Mouse (Mus musculus) Patski (cell line): ENCODE data around the gene Zdhhc14. TPM values are rescaled to one million over a fixed set of nuclear protein-coding genes. Genes with fewer than 3 reads are reported as not detected.
"Not testable (repeated sequence)": the region's sequence is repeated elsewhere in the genome, so short reads cannot be mapped to it uniquely, and the experiment has no call there.

Experiments used
- ATAC-seq: fragments of 100-300 bp; one replicate; pipeline ENCODE4 v1.8.0; 2021
- CTCF ChIA-PET: fragments of 350-600 bp; sonication (Branson Sonifier 250); formaldehyde crosslinking; loops from one replicate; lab custom pipeline; 2022; ENCODE audit warnings: inconsistent platforms; lab: Charles Lee
- POLR2A ChIA-PET: fragments of 350-600 bp; sonication (Branson Sonifier 250); formaldehyde crosslinking; loops from one replicate; lab custom pipeline; 2022; ENCODE audit warnings: antibody characterized with exemption, inconsistent platforms; lab: Charles Lee
- DNase-seq: peaks from one replicate; pipeline ENCODE4 v3.0.0-alpha.2; 2011; ENCODE audit warnings: low read depth, low spot score
- H3K27me3 ChIP-seq: fragments of 371-371 bp; one replicate; pipeline ENCODE4 v1.5.1; 2021
- CTCF ChIP-seq: fragments of 100-300 bp; IDR thresholded peaks from one replicate; pipeline ENCODE4 v1.5.1; 2021
- in situ Hi-C: fragments of 300-500 bp; cut with MboI; formaldehyde crosslinking; loops from 3 replicates; pipeline ENCODE4 v1.11.1; 2018; ENCODE audit warnings: low pct_unique_long_range_greater_than_20kb, mixed read lengths
- polyA plus RNA-seq: library from polyadenylated mRNA; unstranded; gene quantifications from one replicate; pipeline ENCODE4 v1.2.3, GENCODE M21; 2021

The Zdhhc14 gene
- polyA plus RNA-seq, 1 experiment from 2014 or later = 2.4 TPM

- ATAC-seq (no peak), DNase-seq (no peak)
- POLR2A ChIA-PET = interaction anchor here (0.6 kb wide), 1 partner anchor 59 kb away, joined by 3 read pairs; no protein-coding TSS in a partner anchor
- in situ Hi-C loops = no loop called here
- no peak for TF ChIP-seq CTCF
- CTCF ChIA-PET = no interaction called here
- H3K27me3 ChIP-seq = no peaks in the 10 kb centered on the region
These were observed 130.4 kb downstream of the Zdhhc14 start for GRCm38 (mm10) chr17:5622764-5623163.

- H3K27me3 ChIP-seq = no peaks in the 10 kb centered on the region
- POLR2A ChIA-PET = interaction anchor here (0.6 kb wide), 1 partner anchor 60 kb away, joined by 3 read pairs; no protein-coding TSS in a partner anchor
- CTCF ChIA-PET = no interaction called here
- no peak for TF ChIP-seq CTCF
- DNase-seq = no peak
- ATAC-seq = no peak
- in situ Hi-C loops = no loop called here
These were observed 130.8 kb downstream of the Zdhhc14 start for GRCm38 (mm10) chr17:5623181-5623580.

DNA sequence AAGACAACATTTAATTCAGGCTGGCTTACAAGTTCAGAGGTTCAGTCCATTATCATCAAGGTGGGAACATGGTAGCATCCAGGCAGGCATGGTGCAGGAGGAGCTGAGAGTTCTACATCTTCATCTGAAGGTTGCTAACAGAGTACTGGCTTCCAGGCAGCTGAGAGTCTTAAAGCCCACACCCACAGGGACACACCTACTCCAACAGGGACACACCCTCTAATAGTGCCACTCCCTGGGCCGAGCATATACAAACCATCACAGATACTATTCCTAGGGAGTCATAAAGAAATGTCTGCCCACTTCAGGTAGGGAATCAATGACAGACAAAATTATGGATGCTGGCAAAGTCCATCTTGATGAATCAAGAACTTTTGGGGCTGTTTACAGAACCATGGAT is 132.5 kb downstream of the Zdhhc14 start:
- POLR2A ChIA-PET, H3K27me3 ChIP-seq, ATAC-seq, in situ Hi-C loops, DNase-seq, CTCF ChIA-PET: not testable (repeated sequence)

GRCm38 (mm10) chr17:5626402-5626801 is 134.0 kb downstream of the Zdhhc14 start:
- no peak for ATAC-seq
- in situ Hi-C loops = no loop called here
- H3K27me3 ChIP-seq = no peaks in the 10 kb centered on the region
- DNase-seq = no peak
- CTCF ChIA-PET = no interaction called here
- TF ChIP-seq CTCF = no peak
- POLR2A ChIA-PET = interaction anchor here (1.1 kb wide), 1 partner anchor 9 kb away, joined by 3 read pairs; no protein-coding TSS in a partner anchor

GRCm38 (mm10) chr17:5627664-5628063 is 135.3 kb downstream of the Zdhhc14 start:
- TF ChIP-seq CTCF = no peak
- in situ Hi-C loops = no loop called here

GRCm38 (mm10) chr17:5629651-5630050 is 137.3 kb downstream of the Zdhhc14 start:
- no peaks in the 10 kb centered on the region for H3K27me3 ChIP-seq
- no peak for TF ChIP-seq CTCF
- DNase-seq (no peak), ATAC-seq (no peak)
- in situ Hi-C loops = no loop called here
- ChIA-PET POLR2A (no interaction called here), CTCF (interaction anchor here (1.5 kb wide), 1 partner anchor 14 kb away, joined by 3 read pairs; no protein-coding TSS in a partner anchor)

More at GRCm38 (mm10) chr17:5627664-5628063, 135.3 kb downstream of the Zdhhc14 start:
- ChIA-PET CTCF (no interaction called here), POLR2A (no interaction called here)
- ATAC-seq = no peak
- no peaks in the 10 kb centered on the region for H3K27me3 ChIP-seq
- DNase-seq = no peak

DNA sequence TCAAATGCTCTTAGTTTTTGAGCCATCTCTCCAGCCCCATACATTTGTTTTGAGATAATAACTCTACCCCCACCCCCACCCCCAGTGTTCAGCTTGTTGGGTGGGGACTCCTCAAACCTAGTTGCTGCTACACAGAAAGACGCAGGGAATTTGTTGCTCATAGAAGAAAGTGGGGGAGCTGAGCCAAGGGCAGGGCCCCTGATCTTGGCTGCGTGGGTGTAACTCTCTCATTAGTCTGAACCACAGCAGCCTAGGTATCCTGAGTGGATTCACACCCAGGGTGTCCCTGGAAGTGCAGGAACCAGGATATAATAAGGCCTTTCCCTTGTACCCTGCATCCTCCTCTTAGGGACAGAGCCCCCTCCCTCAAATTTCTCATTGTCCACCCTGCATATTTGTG is 142.9 kb downstream of the Zdhhc14 start:
- ATAC-seq = no peak
- no peaks in the 10 kb centered on the region for H3K27me3 ChIP-seq

DNA sequence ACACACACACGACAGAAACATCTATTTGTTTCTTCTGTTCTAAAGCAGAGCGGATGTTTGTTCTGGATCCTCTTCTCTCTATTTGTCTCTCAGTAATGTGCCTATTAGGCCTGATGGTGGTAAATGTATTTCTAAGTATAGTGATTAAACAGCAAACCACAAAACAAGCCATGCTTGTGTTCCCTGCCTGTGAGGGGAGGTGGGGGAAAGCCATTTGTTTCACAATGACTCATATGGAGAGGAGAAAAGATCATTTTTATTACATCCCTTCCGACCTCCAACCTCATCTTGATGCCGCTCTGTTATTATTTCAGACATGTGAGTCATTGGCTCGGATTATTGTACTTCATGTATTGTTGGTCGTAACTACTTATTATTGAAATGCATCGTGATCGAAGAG is 149.1 kb downstream of the Zdhhc14 start:
- DNase-seq (no peak), ATAC-seq (no peak)
- TF ChIP-seq CTCF = no peak
- in situ Hi-C loops = no loop called here
- no peaks in the 10 kb centered on the region for H3K27me3 ChIP-seq
- ChIA-PET POLR2A (interaction anchor here (0.7 kb wide), 1 partner anchor 18 kb away, joined by 4 read pairs; no protein-coding TSS in a partner anchor), CTCF (no interaction called here)

More for the DNA sequence above, 142.9 kb downstream of the Zdhhc14 start:
- ChIA-PET CTCF (no interaction called here), POLR2A (interaction anchor here (0.7 kb wide), 1 partner anchor 60 kb away, joined by 6 read pairs; no protein-coding TSS in a partner anchor)
- in situ Hi-C loops = no loop called here
- DNase-seq = no peak
- no peak for TF ChIP-seq CTCF

DNA sequence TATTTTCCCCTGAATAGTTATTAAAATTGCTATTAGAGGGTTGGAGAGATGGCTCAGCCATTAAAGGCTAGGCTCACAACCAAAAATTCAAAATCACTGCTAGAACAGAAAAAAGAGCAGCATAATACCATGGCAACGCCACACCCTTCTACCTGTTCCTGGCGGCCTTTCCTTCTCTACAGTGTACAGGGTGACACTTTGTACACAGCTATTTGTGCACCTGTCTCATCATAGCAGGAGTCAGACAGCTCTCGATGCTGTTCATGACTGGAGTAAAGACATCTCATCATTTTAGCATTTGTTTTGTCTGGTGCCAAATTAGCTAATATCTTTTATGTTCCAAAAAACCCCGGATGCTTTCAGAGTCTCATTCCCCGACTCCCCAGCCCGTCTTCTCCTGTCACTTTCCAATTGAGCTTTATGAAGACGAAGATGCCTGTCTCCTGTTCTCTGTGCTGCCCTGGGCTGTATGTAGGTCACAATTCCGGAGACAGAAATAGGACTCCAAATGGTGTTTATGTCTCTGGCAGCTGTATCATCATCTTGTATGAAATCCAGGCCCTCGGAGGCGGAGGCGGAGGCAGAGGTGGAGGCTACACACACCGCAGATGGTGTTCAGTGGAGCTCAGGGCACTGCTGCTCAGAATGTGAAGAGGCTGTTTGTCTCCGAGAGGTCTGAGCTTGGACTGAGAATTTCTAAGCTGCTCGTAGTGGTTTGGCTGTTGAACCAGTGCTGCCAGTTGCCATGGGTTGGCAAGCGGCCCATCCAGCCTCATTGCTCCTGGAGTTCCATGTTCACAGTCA is 150.8 kb downstream of the Zdhhc14 start:
- ATAC-seq (no peak), DNase-seq (no peak)
- TF ChIP-seq CTCF = no peak
- H3K27me3 ChIP-seq = no peaks in the 10 kb centered on the region
- ChIA-PET POLR2A (no interaction called here), CTCF (interaction anchor here (1.0 to 1.4 kb wide), 2 partner anchors 14 to 37 kb away, joined by 3 read pairs; no protein-coding TSS in a partner anchor)
- in situ Hi-C loops = no loop called here

DNA sequence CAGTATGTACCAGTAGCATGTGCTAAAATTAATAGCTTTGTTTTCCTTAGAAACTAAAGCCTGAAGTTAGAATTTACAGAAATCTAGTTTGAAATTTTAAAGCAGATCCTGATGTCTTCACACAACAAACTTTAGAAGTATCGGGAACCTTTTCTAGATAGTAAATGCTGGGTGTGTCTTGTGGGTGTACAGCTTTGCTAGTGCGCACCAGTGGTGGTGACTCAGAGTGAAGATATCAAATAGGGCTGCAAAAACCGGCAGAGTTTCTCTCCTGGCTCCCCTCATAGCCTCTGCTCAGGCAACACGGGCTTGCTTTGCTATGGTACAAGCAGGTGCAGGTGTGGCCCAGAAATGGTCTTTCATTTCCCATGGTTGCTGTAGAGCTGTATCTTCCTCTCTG is 157.8 kb downstream of the Zdhhc14 start:
- in situ Hi-C loops = no loop called here
- no peak for TF ChIP-seq CTCF
- H3K27me3 ChIP-seq = no peaks in the 10 kb centered on the region
- ChIA-PET CTCF (no interaction called here), POLR2A (interaction anchor here (0.6 kb wide), 1 partner anchor 17 kb away, joined by 3 read pairs; no protein-coding TSS in a partner anchor)
- ATAC-seq = no peak
- no peak for DNase-seq

- POLR2A ChIA-PET = interaction anchor here (0.6 kb wide), 1 partner anchor 17 kb away, joined by 3 read pairs; no protein-coding TSS in a partner anchor
- CTCF ChIA-PET = no interaction called here
- no peaks in the 10 kb centered on the region for H3K27me3 ChIP-seq
- no peak for TF ChIP-seq CTCF
- ATAC-seq (no peak), DNase-seq (no peak)
- in situ Hi-C loops = no loop called here
These were observed 158.3 kb downstream of the Zdhhc14 start for GRCm38 (mm10) chr17:5650642-5651041.
